Mouse (Mus musculus) hindbrain, postnatal 0 days (tissue): Measurements from ENCODE around the gene Socs3. TPM values are rescaled to one million over a fixed set of nuclear protein-coding genes. Genes with fewer than 3 reads are reported as not detected.

ENCODE experiments used
- ATAC-seq: fragments of 200-750 bp; cut with Nextera tagmentation; 2 replicates; pipeline ENCODE4 v1.8.0; 2017; ENCODE audit warnings: mild to moderate bottlenecking, moderate TSS enrichment, moderate library complexity
- DNase-seq: peaks from one replicate; pipeline ENCODE4 v3.0.0-alpha.2; 2015; ENCODE audit warnings: low spot score
- H3K27ac ChIP-seq: fragments of 300-500 bp; sonication (generic); 2 replicates; pipeline ENCODE4 v1.5.1; 2014; ENCODE audit warnings: mild to moderate bottlenecking
- H3K27me3 ChIP-seq: fragments of 300-500 bp; sonication (generic); 2 replicates; pipeline ENCODE4 v1.6.1; 2014; ENCODE audit warnings: low read length, mixed read lengths; ENCODE audit not compliant: insufficient read depth
- H3K36me3 ChIP-seq: fragments of 300-500 bp; sonication (generic); 2 replicates; pipeline ENCODE4 v1.6.1; 2014; ENCODE audit warnings: low read length, mixed read lengths; ENCODE audit not compliant: insufficient read depth
- H3K4me1 ChIP-seq: fragments of 300-500 bp; sonication (generic); 2 replicates; pipeline ENCODE4 v1.6.1; 2014; ENCODE audit warnings: antibody characterized with exemption, low read length, mixed read lengths; ENCODE audit not compliant: insufficient read depth
- H3K4me2 ChIP-seq: fragments of 300-500 bp; sonication (generic); 2 replicates; pipeline ENCODE4 v1.6.1; 2014; ENCODE audit warnings: low read depth, mild to moderate bottlenecking, low read length, moderate library complexity, mixed read lengths
- H3K4me3 ChIP-seq: fragments of 300-500 bp; sonication (generic); 2 replicates; pipeline ENCODE4 v1.5.1; 2014; ENCODE audit warnings: low read length
- H3K9ac ChIP-seq: fragments of 300-500 bp; sonication (generic); replicated peaks from 2 replicates; pipeline ENCODE4 v1.6.1; 2014; ENCODE audit warnings: mild to moderate bottlenecking, low read length, moderate library complexity, mixed read lengths
- H3K9me3 ChIP-seq: fragments of 300-500 bp; sonication (generic); 2 replicates; pipeline ENCODE4 v1.6.1; 2016; ENCODE audit warnings: low read length, mixed read lengths
- CTCF ChIP-seq: IDR thresholded peaks from 2 replicates; pipeline ENCODE4 v1.5.1; 2016; ENCODE audit warnings: antibody characterized with exemption, control low read depth, low read depth
- WGBS: fragments of 180-500 bp; shearing (Covaris S2); extraction: QIAGEN DNeasy Blood & Tissue Kit; methylation state at CpG from one replicate; pipeline ENCODE4 v1.1.7; 2014; 5-methylcytosine and 5-hydroxymethylcytosine counted together
- polyA plus RNA-seq: library from polyadenylated mRNA; unstranded; fragments of >200 nt; fragmentation: Nextera tagmentation; extraction: Ambion mirVana; gene quantifications from 2 replicates; pipeline ENCODE4 v1.2.1, GENCODE M21; 2015
- total RNA-seq: library from RNA; depleted of rRNA; stranded (reverse); fragments of >200 nt; gene quantifications from 2 replicates; pipeline ENCODE4 v1.2.3, GENCODE M21; 2014

Gene Socs3
- total and polyA plus RNA-seq, 2 experiments from 2014 or later: 6.0 to 12.3 TPM

GRCm38 (mm10) chr11:117946996-117947419, 22.8 kb downstream of the Socs3 start:
- no peak overlapping the region for H3K4me2 ChIP-seq
- no peak overlapping the region for H3K9ac ChIP-seq
- no peak overlapping the region for H3K27ac ChIP-seq
- 0 out of 2 replicates have a peak, but pooled peaks cover 4% of the 10 kb centered on the region for H3K27me3 ChIP-seq
- WGBS: 83% methylated on average over 10 of the region's 10 CpGs
- H3K9me3 ChIP-seq: no peaks in the 10 kb centered on the region
- TF ChIP-seq CTCF: no peak
- no peak overlapping the region for H3K4me3 ChIP-seq
- H3K4me1 ChIP-seq: peaks cover 7% of the 10 kb centered on the region; the same call in 1 of the 2 replicates
- DNase-seq (no peak), ATAC-seq (no peak)
- no peaks in the 10 kb centered on the region for H3K36me3 ChIP-seq

GRCm38 (mm10) chr11:117946195-117946979, 23.5 kb downstream of the Socs3 start:
- DNase-seq: no peak
- no peak overlapping the region for H3K4me2 ChIP-seq

GRCm38 (mm10) chr11:117941848-117942247, 28.0 kb downstream of the Socs3 start:
- Histone ChIP-seq H3K4me1 (peaks cover 9% of the 10 kb centered on the region), H3K27me3 (no peaks in the 10 kb centered on the region), H3K9ac (no peak overlapping the region), H3K36me3 (no peaks in the 10 kb centered on the region), H3K9me3 (no peaks in the 10 kb centered on the region), H3K4me2 (no peak overlapping the region), H3K27ac (no peak overlapping the region), H3K4me3 (no peak overlapping the region)
- no peak for TF ChIP-seq CTCF
- DNase-seq (peak; percentile 64), ATAC-seq (0 out of 2 replicates have a peak, but pooled peaks have one; percentile 50)
- WGBS: 18% methylated on average over 4 of the region's 4 CpGs

More at GRCm38 (mm10) chr11:117946195-117946979, 23.5 kb downstream of the Socs3 start:
- Histone ChIP-seq H3K27me3 (0 out of 2 replicates have a peak, but pooled peaks cover 2% of the 10 kb centered on the region), H3K4me1 (peaks cover 7% of the 10 kb centered on the region; the same call in 1 of the 2 replicates), H3K4me3 (no peak overlapping the region), H3K9me3 (no peaks in the 10 kb centered on the region), H3K27ac (no peak overlapping the region), H3K9ac (no peak overlapping the region), H3K36me3 (no peaks in the 10 kb centered on the region)
- TF ChIP-seq CTCF: no peak
- 82% methylated on average over 11 of the region's 11 CpGs for WGBS
- ATAC-seq: no peak

DNA sequence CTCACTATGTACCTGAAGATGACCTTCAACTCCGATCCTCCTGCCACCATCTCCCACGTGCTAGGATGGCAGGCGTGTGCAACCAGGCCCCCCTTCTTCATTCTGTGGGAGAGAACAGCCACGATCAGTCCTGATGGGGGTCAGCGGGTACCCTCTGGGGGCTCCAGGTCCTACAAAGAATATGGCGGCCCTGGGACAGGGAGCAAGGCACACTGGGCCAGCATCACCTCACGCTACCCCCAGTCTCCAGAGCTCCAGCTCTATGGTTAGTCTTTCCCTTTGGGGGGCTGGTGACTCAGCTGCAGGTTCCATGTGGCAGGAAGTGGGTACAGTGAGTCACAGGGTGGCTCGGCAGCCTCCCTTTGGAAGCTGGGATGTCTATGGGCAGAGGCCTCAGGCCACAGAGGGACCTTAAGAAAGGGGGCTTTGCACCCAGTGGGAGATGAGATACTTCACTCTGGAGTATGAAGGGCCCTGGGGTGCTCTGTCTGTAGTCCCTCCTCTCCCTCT, 28.5 kb downstream of the Socs3 start:
- Histone ChIP-seq H3K9me3 (no peaks in the 10 kb centered on the region), H3K4me1 (peaks cover 11% of the 10 kb centered on the region), H3K4me2 (no peak overlapping the region), H3K36me3 (no peaks in the 10 kb centered on the region), H3K27me3 (no peaks in the 10 kb centered on the region), H3K27ac (no peak overlapping the region), H3K4me3 (no peak overlapping the region), H3K9ac (no peak overlapping the region)
- no peak for DNase-seq
- no peak for TF ChIP-seq CTCF
- no peak for ATAC-seq
- 78% methylated on average over 8 of the region's 8 CpGs for WGBS

- 77% methylated on average over 6 of the region's 6 CpGs for WGBS
- Histone ChIP-seq H3K36me3 (no peaks in the 10 kb centered on the region), H3K4me1 (peaks cover 15% of the 10 kb centered on the region), H3K9me3 (no peaks in the 10 kb centered on the region), H3K9ac (no peak overlapping the region), H3K4me3 (no peak overlapping the region), H3K27me3 (no peaks in the 10 kb centered on the region), H3K4me2 (no peak overlapping the region), H3K27ac (no peak overlapping the region)
- no peak for TF ChIP-seq CTCF
- DNase-seq (no peak), ATAC-seq (no peak)
Observed at GRCm38 (mm10) chr11:117940881-117941280, 29.0 kb downstream of the Socs3 start.

- no peak overlapping the region for H3K9ac ChIP-seq
- WGBS: 5% methylated on average over 7 of the region's 7 CpGs
Observed at GRCm38 (mm10) chr11:117939741-117940285, 30.0 kb downstream of the Socs3 start.

More at GRCm38 (mm10) chr11:117939741-117940285, 30.0 kb downstream of the Socs3 start:
- Histone ChIP-seq H3K36me3 (no peaks in the 10 kb centered on the region), H3K27ac (peak overlapping the region; percentile 60), H3K27me3 (no peaks in the 10 kb centered on the region), H3K4me2 (peak overlapping the region; percentile 29; the same call in 1 of the 2 replicates), H3K4me1 (peaks cover 20% of the 10 kb centered on the region), H3K4me3 (no peak overlapping the region), H3K9me3 (no peaks in the 10 kb centered on the region)
- DNase-seq (peak; percentile 90), ATAC-seq (peak; percentile 93)
- no peak for TF ChIP-seq CTCF
